Mouse (Mus musculus): ENCODE data around the gene Mroh2a. TPM values are rescaled to one million over a fixed set of nuclear protein-coding genes. Genes with fewer than 3 reads are reported as not detected.
"Not testable (repeated sequence)": the region's sequence is repeated elsewhere in the genome, so short reads cannot be mapped to it uniquely, and the experiment has no call there.

Gene Mroh2a
- polyA plus RNA-seq, 2 experiments = under 0.01 to 0.38 TPM

DNA sequence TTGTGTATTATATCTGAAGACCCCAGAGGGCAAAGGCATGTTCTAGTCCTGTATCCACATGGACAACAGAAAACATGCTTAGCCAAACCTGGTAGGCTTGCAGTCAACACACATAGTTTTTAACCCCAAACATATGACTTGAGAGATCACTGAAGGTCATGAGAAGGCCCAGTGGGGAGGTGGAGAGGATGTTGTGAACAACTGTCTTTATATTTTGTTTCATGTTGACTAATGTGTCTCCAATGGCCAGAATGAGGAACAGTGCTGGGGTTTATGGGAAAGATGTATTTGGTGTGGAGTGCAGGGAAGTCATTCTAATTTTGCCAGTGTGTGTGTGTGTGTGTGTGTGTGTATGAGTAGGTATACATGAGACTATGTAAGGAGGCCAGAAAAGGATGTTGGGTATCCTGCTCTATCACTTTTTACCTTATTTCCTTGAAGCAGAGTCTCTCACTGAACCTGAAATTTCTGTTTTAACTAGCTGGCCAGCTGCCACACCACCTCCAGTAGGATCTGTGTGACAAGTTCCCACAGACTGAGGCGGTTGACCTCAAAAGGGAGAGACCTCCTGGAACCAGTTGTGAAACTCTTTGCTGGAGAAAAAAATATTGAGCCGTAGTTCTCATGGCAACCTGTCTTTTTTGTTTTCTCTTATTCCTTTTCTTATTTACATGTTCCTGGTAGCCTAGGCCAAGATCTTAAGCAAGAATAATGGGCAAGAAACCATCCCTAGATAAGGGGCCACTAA is 2.6 kb upstream of the Mroh2a start:
- H3K27ac ChIP-seq = no peak overlapping the region
- no peak overlapping the region for H3K4me3 ChIP-seq (ENCODE audit: insufficient read depth in 1 of 2, low read depth in 2 of 2, low read length in 2 of 2)
- H3K4me2 ChIP-seq (ENCODE audit: low read depth) = no peak overlapping the region
- no peaks in the 10 kb centered on the region for H3K36me3 ChIP-seq (replicated peaks; ENCODE audit: control insufficient read depth, insufficient read depth, low read depth)
- DNase-seq (ENCODE audit: low read depth in 3 of 3, low spot score in 3 of 3) (no peak), ATAC-seq (ENCODE audit: insufficient read depth) (no peak)
- TF ChIP-seq EP300 (IDR thresholded peaks at IDR 0.05; ENCODE audit: low read depth) (no peak), CTCF (IDR thresholded peaks at IDR 0.05; ENCODE audit: low read depth) (no peak)
- H3K9ac ChIP-seq (replicated peaks) = no peak overlapping the region
- 43% methylated on average over 2 of the region's 2 CpGs for WGBS (ENCODE audit: insufficient replicate concordance)
- H3K27me3 ChIP-seq (ENCODE audit: control insufficient read depth, insufficient read depth, low read length) = no peaks in the 10 kb centered on the region
- H3K4me1 ChIP-seq (replicated peaks; ENCODE audit: control insufficient read depth in 2 of 2, insufficient read depth in 2 of 2, low read length in 1 of 2) = no peaks in the 10 kb centered on the region
- peaks cover 2% of the 10 kb centered on the region for H3K9me3 ChIP-seq (ENCODE audit: control insufficient read depth, low read length)

DNA sequence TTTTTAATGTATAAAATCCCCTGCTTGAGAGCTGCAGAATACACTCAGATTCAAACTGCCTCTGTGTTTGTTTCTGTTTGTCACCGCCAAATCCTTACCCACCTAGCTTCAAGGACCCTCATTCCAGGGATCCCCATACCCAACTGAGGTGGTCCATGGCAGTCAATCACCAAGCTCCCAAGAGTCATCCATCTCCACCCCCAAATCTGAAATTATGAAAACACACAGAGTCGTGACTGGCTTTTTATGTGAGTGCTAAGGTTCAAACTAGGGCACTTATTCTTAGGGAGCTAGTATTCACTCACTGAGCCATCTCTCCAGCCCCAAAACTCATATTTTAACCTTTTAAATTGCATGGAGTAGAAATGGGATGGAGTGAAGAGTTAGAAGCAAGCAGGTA is 1.5 kb upstream of the Mroh2a start:
- H3K4me1 ChIP-seq (replicated peaks; ENCODE audit: control insufficient read depth in 2 of 2, insufficient read depth in 2 of 2, low read length in 1 of 2); ATAC-seq (ENCODE audit: insufficient read depth); H3K9me3 ChIP-seq (ENCODE audit: control insufficient read depth, low read length); H3K27me3 ChIP-seq (ENCODE audit: control insufficient read depth, insufficient read depth, low read length); H3K27ac ChIP-seq; DNase-seq (ENCODE audit: low read depth in 3 of 3, low spot score in 3 of 3); H3K4me2 ChIP-seq (ENCODE audit: low read depth); H3K9ac ChIP-seq (replicated peaks); H3K4me3 ChIP-seq (ENCODE audit: insufficient read depth in 1 of 2, low read depth in 2 of 2, low read length in 2 of 2); H3K36me3 ChIP-seq (replicated peaks; ENCODE audit: control insufficient read depth, insufficient read depth, low read depth): not testable (repeated sequence)
- WGBS (ENCODE audit: insufficient replicate concordance) = 27% methylated on average over 2 of the region's 2 CpGs

DNA sequence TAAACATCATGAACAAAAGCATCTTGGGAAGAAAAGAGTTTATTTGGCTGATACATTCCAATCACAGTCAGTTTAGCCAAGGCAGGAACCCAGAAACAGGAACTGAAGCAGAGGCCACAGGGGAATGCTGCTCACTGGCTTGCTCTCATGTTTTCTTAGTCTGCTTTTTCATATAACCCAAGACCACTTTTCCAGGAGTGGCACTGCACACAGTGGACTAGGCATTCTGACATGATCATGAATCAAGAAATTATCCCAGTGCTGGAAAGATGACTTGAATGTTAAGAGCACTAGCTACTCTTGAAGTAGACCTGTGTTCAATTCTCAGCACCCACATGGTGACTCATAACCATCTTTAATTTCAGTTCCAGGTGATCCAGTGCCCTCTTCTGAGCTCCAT is 1.0 kb upstream of the Mroh2a start:
- no peak for ATAC-seq (ENCODE audit: insufficient read depth)

DNA sequence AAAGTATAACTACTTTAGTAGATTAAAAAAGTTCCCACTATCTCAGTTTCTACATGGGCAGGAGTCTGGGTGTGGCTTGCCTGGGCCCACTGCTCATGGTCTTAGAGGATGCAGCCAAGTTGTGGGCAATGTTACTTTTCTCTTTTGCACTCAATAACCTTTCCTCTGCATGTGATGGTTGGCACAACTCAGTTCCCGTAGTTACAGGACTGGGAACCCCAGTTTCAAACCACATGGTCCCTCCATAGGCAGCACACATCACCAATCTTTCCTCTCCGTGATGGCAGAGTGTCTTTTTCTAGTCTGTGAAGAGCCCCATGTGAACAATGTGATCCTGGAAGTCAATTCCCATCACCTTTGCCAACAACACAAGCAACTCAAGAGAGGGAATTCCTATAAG is 696 bp downstream of the Mroh2a start:
- no peak for TF ChIP-seq CTCF (IDR thresholded peaks at IDR 0.05; ENCODE audit: low read depth)
- no peak for TF ChIP-seq EP300 (IDR thresholded peaks at IDR 0.05; ENCODE audit: low read depth)
- H3K4me2 ChIP-seq (ENCODE audit: low read depth) = no peak overlapping the region
- 37% methylated on average over 2 of the region's 2 CpGs for WGBS (ENCODE audit: insufficient replicate concordance)

More for the DNA sequence above, 1.0 kb upstream of the Mroh2a start:
- TF ChIP-seq CTCF (IDR thresholded peaks at IDR 0.05; ENCODE audit: low read depth) = no peak
- no peak for TF ChIP-seq EP300 (IDR thresholded peaks at IDR 0.05; ENCODE audit: low read depth)
- Histone ChIP-seq H3K27ac (no peak overlapping the region), H3K9me3 (ENCODE audit: control insufficient read depth, low read length) (peaks cover 8% of the 10 kb centered on the region), H3K4me2 (ENCODE audit: low read depth) (no peak overlapping the region), H3K4me3 (ENCODE audit: insufficient read depth in 1 of 2, low read depth in 2 of 2, low read length in 2 of 2) (no peak overlapping the region), H3K27me3 (ENCODE audit: control insufficient read depth, insufficient read depth, low read length) (no peaks in the 10 kb centered on the region), H3K4me1 (replicated peaks; ENCODE audit: control insufficient read depth in 2 of 2, insufficient read depth in 2 of 2, low read length in 1 of 2) (no peaks in the 10 kb centered on the region), H3K9ac (replicated peaks) (no peak overlapping the region), H3K36me3 (replicated peaks; ENCODE audit: control insufficient read depth, insufficient read depth, low read depth) (no peaks in the 10 kb centered on the region)
- no peak for DNase-seq (ENCODE audit: low read depth in 3 of 3, low spot score in 3 of 3)

DNA sequence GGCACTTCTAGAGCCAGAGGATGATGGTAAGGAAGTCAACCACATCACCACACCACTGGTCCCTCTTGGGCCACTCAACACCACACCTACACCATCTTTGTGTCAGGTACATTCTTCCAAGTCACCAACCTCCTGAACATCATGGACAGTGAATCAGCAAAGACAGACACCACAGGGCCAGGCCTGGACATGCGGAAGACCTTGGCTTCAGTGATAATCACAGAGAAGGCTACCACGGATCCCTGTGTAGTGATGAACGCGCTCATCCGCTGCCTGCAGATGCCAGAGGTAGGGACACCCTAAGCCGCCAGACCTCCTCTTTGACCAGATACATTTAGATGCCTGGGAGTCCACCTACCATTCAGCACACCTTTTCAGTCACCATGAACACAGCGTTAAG is 1.3 kb downstream of the Mroh2a start:
- Histone ChIP-seq H3K36me3 (replicated peaks; ENCODE audit: control insufficient read depth, insufficient read depth, low read depth) (no peaks in the 10 kb centered on the region), H3K4me3 (ENCODE audit: insufficient read depth in 1 of 2, low read depth in 2 of 2, low read length in 2 of 2) (no peak overlapping the region), H3K9me3 (ENCODE audit: control insufficient read depth, low read length) (peaks cover 13% of the 10 kb centered on the region), H3K27ac (no peak overlapping the region), H3K4me2 (ENCODE audit: low read depth) (no peak overlapping the region), H3K9ac (replicated peaks) (no peak overlapping the region), H3K27me3 (ENCODE audit: control insufficient read depth, insufficient read depth, low read length) (no peaks in the 10 kb centered on the region), H3K4me1 (replicated peaks; ENCODE audit: control insufficient read depth in 2 of 2, insufficient read depth in 2 of 2, low read length in 1 of 2) (no peaks in the 10 kb centered on the region)
- TF ChIP-seq EP300 (IDR thresholded peaks at IDR 0.05; ENCODE audit: low read depth) (no peak), CTCF (IDR thresholded peaks at IDR 0.05; ENCODE audit: low read depth) (no peak)
- no peak for ATAC-seq (ENCODE audit: insufficient read depth)
- WGBS (ENCODE audit: insufficient replicate concordance) = 59% methylated on average over 7 of the region's 7 CpGs
- DNase-seq (ENCODE audit: low read depth in 3 of 3, low spot score in 3 of 3) = no peak

More for the DNA sequence above, 696 bp downstream of the Mroh2a start:
- Histone ChIP-seq H3K36me3 (replicated peaks; ENCODE audit: control insufficient read depth, insufficient read depth, low read depth) (no peaks in the 10 kb centered on the region), H3K4me1 (replicated peaks; ENCODE audit: control insufficient read depth in 2 of 2, insufficient read depth in 2 of 2, low read length in 1 of 2) (no peaks in the 10 kb centered on the region), H3K4me3 (ENCODE audit: insufficient read depth in 1 of 2, low read depth in 2 of 2, low read length in 2 of 2) (no peak overlapping the region), H3K9me3 (ENCODE audit: control insufficient read depth, low read length) (peaks cover 13% of the 10 kb centered on the region), H3K27ac (no peak overlapping the region), H3K9ac (replicated peaks) (no peak overlapping the region), H3K27me3 (ENCODE audit: control insufficient read depth, insufficient read depth, low read length) (no peaks in the 10 kb centered on the region)
- DNase-seq (ENCODE audit: low read depth in 3 of 3, low spot score in 3 of 3) (no peak), ATAC-seq (ENCODE audit: insufficient read depth) (no peak)
